Mouse (Mus musculus) adrenal gland (tissue): ENCODE results near the gene Sulf2.

Experiments used
- intact Hi-C: fragments of 180-260 bp; cut with DNase I; formaldehyde crosslinking; loops from one replicate; pipeline ENCODE4 v1.15.1; 2025

The Sulf2 gene

DNA sequence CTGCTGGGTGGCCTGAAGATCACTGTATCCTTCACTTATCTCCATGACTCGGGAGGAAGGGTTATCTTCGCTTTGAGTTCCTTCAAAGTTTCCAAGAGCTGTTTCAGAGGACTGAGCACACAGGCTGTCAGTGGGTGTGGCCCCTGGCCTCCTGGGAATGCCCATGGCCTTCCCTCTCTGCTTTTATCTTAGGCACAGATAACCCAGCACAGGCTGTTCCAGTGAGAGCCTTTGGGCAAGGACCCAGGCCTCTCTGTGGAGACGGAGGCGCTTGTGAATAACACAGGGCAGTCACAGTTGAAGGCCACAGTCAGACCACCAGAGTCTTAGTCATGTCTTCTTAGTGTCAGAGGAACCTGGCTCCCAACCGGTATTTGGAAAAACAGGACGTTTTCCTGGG, 32.7 kb downstream of the Sulf2 start:
- intact Hi-C loops = no loop called here

DNA sequence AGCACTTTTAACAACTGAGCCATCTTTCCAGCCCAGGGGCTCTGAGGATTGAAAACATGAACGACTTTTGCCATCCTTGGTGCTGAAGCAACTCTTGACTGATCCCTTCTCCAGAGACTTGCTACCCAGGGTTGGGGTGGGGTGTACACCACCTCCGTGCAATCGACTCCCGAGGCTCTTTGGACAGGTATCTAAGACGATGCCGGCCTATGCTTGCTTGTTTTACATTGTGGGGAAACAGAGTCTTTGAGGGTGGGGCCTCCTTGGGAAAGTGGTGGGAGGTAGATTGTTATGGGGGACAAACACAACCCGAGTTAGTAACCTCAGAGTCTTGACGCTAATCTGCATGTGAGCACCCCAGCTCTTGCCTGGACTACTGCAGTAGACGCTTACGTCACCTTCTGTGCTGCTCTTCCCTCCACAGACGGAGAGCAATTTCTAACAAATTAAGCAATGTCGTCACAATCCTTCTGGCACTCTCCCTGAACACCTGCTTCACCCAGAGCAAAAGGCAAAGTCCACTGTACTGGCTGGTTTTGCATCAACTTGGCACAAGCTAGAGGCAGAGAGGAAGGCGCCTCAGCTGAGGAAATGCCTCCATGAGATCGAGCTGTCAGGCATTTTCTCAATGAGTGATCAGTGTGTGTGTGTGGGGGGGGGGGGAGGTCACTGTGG, 33.6 kb downstream of the Sulf2 start:
- intact Hi-C loops = no loop called here

DNA sequence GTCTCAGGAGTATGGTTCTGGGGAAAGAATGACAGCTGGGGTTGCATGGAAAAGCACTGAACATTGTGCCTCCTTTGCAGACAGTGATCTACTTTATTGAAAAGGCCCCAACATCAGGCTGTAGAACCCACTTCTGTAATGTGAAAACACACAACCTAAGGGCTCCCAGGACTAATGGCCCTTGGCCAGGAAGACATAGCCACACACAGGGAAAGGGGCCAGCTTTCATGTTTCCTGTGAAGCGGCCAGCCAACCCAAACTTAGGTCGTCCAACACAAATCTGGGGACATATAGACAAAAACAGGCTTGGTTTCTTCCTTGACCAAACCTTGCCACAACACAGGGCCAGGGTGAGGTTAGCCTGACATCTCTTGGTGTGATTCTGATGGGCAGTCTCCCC, 35.5 kb downstream of the Sulf2 start:
- intact Hi-C loops = no loop called here

DNA sequence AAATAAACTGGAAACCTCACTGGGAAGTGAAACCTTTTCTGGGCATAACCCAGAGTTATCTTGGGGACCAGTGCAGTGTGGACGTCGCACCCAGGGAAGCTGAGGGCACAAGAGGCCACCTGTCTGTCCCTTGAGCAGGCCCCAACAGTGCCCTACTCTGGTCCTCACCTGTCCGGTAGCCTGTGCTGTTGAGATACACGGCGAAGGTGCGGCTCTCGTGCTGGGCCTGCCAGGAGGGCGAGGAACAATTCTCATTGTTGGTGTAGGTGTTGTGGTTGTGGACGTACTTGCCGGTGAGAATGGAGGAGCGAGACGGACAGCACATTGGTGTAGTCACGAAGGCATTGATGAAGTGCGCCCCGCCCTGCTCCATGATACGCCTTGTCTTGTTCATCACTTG, 38.8 kb downstream of the Sulf2 start:
- intact Hi-C loops = no loop called here

DNA sequence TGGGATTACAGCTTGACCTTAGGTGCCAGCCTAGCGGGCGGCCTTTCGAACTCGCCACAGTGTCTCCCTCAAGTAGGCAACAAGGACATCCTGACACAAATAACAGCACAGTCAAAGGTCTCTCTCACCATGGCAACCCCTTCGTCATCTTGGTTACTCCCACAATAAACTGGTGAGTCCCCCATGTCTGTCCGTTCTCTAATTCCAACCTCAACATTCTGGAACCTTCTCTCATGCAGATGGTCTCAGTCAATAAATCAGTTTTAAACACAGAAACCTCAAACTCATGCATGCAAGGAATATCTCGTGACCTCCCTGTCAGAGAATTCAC, 39.2 kb downstream of the Sulf2 start:
- intact Hi-C loops = no loop called here

DNA sequence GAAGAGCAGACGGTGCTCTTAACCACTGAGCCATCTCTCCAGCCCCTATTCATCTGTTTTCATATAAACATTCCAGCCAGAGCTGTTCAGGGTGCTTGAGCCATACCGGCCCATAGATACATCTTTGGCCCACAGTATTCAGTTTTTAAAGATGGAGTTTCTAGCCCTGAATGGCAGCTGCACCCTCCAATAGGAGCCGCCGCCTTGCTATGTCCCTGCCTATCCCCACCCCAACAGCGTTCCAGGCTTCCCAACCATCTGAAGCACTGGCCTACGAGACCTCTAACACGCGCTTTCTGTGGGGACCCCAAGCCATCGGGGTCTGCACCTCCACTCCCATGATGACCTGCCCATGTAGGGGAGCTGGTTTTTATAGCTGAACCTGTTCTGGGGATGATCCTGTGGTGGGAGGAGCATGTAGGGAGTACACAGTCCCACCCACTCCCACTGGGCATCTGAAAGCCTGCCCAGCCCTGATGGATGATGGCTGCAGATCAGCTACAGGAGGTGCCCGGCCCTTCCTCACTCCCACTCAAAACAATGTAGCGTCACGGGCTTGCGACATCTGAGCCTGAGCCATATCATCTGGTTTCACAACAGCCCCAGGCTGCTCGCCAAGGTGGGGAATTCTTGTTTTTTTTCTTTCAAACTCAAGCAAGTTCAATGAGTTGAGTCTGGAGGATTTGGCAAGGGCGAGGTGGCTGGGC, 39.7 kb downstream of the Sulf2 start:
- intact Hi-C loops = no loop called here

DNA sequence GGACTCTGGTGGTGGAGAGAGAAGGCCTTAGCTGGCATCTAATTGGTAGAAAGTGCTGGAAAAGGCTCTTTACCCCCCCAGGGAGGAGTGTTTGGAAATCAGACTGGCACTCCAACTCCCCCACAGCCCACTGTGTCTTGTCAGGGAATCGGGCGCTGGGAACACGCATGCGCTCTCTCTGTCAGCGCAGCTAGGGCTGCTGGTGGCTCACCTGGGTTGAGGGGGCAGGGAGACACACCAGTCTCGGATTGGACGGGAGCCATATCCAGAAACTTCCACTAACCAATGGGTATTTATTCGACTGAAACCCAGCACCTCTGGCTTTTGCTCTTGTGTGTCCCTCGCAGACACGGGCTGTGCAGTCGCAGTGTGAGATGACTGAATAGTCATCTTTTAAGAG, 42.5 kb downstream of the Sulf2 start:
- intact Hi-C loops = no loop called here

DNA sequence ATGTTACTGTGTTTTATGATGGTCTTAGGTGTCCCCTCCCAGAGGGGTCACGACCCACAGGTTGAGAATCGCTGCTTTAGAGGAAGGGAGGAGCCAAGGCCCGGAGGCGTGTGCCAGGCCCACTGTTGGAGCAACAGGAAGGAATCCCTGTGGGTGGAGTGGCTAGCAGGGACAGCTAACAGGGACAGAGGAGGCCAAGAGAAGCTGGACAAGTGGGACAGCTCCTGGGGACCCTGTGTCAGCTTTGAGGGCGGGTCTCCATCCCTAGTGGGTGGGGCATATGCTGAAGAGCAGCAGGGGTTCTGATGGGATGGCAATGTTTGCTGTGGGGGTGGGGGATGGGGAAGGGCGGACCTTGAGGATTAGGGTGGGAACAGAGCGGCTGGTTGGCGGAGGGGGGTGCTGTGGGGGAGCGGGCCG, 43.6 kb downstream of the Sulf2 start:
- intact Hi-C loops = no loop called here

DNA sequence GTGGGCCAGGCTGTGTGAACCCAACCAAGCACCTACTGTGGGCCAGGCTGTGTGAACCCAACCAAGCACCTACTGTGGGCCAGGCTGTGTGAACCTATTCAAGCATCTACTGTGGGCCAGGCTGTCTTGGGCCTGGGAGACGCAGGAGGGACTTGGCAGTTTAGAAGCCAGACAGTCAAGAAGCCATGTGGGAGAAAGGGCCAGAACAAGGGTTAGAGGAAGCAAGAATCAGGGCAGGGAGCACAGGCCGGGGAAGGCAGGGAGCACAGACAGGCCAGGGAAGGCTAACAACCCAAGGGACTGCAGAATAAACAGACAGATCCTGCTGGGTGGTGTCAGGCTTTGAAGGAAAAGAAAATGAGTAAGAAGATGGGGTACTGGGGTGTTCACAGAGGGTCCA, 44.2 kb downstream of the Sulf2 start:
- intact Hi-C loops = no loop called here

DNA sequence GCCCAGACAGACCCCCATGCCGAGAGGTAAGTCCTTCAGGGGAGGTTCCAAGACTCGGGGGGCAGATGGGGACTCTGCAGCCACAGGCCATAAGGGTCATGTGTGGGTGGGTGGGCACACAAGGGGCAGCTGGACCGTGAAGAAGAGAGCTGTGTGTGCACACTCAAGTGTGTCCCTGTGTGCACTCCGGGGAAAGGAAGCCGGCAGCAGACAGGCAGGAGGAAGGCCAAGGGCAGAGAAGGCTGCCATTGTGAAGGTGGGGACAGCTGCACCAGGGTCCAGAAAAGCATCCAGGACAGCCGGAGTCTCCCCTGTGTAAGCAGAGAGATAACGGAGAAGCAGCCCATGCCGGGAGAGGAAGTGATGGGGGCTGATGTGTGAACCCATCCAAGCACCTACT, 44.7 kb downstream of the Sulf2 start:
- intact Hi-C loops = no loop called here

DNA sequence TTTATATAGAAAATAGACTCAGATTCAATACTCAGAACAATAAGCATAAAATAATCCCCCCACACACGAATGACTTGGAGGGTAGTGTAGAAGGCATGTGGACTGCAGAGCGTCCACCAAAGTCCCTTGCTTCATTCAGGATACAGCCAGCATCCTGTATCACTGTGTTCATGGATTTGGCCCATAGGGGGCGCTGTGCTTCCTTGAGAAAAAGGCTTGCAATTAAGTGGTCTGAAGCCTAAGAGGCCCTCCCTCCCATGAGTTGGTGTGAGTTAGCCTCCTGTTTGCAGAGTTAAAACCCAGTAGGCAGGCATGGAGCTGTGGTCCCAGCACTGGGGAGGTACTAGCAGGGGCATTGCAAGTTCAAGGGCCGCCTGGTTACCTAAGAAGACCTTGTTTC, 47.1 kb downstream of the Sulf2 start:
- intact Hi-C loops = loop anchor here (5.0 kb wide), 2 partner anchors 44 to 334 kb away; no protein-coding TSS in a partner anchor

DNA sequence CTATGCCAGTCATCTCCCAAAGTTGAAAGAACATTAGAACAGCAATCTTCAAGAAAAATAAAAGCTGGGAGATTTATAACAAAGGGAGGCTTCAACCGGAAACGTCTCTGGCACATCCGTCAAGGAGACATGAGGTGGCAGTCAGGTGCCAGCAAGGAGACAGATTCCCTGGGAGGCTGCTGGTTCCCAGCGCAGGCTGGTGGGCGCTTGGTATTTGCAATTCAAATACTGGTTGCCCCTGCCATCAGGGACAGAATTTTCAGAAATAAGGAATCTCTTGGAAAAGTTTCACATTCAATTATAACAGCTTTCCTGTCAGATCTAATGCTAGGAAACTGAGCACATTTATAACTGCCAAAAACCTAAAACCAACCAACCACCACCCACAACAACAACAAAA, 47.6 kb downstream of the Sulf2 start:
- intact Hi-C loops = loop anchor here (5.0 kb wide), 2 partner anchors 44 to 334 kb away; no protein-coding TSS in a partner anchor

DNA sequence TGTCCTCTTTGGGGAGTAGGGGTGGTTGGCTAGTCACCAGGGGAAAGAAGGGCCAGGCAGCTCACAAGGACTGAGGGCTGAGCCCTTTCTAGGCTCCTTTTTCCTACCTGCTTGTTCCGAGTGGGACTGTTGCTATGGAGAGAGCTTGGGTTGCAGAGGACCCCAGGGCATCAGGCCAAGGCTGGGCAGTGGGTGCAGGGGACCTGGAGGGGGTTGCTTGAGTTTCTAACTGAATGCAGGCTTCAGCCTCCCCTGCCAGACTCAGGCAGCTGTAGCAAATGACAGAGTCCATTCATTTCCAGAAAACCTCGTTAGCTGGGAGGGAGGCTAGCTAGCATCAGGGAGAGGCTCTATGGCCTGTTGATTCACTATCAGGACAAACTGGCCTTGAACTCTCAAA, 48.8 kb downstream of the Sulf2 start:
- intact Hi-C loops = loop anchor here (5.0 kb wide), 2 partner anchors 46 to 336 kb away; no protein-coding TSS in a partner anchor

DNA sequence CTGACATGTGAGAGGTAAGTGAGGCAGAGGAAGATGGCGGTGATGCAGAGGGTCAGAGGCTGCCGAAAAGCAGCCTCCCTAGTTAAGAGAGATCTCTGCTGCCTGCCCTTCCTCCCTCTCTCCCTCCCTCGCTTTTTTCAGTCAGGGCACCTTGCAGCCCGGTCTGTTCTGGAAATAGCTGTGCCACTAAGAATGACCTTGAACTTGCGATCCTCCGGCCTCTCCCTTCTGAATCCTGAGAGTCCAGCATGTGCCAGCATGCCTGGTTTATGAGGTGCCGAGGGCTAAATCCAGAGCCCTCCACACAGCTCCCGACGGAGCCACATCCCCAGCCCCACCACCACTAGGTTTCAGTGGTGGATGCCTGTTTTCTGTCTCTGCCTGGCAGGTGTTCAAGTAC, 49.6 kb downstream of the Sulf2 start:
- intact Hi-C loops = loop anchor here (5.0 kb wide), 2 partner anchors 46 to 336 kb away; no protein-coding TSS in a partner anchor

DNA sequence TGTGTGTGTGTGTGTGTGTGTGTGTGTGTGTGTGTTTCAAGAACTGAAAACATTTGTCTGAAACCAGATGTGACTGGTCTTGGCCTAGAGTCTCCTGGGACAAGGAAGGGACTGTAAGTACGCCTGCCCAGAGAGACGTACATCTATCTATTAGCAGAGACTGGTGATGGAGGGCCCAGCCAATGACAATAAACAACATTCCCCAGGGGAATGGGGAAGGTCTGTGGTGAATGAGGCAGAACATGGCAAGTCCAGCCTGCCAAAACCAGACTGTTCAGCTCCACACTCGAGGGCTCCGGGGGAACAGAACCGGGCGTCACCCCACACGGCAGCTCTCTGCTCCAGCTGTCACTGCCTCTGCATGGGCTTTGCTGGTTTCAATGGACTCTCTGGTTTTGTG, 52.6 kb downstream of the Sulf2 start:
- intact Hi-C loops = no loop called here

DNA sequence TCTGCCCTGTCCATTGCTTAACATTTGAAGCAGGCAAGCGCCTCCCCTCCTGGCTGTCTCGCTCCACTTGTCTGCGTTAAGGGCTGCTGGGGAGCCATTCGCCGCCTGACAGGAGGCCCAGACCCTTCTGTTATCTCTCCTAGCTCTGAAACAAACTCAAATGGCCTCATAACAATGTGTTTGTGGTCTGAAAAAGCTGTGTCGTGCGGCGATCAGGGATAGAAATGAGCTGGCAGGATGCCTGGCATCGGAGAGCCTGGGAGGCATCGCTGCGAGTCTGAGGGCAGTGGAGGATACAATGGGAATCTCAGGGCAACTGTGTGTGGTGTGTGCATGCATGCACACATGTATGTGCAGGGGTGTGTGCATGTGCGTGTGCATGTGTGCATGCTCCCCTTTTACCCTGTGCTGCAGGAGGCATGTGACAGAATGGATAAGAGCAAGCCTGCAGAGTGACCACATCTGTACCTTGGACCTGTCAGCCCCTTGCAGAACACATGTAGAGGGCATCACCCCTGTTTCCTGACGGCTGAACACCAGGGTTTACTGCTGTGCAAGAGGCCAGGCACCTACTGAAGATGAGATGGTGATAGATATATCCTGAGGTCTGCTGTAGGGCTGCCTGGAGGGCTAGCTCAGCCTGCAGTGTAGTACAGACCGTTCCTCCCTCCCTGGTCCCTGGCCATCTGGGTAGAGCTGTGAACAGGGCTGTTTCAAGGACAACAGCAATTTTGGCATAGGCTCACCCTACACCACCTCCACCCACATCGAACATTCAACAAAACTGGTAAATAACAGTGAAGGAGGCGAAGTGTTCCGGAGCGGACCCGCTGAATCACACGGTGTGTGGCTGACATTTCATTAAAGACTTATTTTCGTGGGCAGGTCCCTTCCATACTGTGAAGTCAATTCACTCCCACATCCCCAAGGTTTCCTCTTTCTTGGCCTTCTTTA, 54.9 kb downstream of the Sulf2 start:
- intact Hi-C loops = no loop called here

DNA sequence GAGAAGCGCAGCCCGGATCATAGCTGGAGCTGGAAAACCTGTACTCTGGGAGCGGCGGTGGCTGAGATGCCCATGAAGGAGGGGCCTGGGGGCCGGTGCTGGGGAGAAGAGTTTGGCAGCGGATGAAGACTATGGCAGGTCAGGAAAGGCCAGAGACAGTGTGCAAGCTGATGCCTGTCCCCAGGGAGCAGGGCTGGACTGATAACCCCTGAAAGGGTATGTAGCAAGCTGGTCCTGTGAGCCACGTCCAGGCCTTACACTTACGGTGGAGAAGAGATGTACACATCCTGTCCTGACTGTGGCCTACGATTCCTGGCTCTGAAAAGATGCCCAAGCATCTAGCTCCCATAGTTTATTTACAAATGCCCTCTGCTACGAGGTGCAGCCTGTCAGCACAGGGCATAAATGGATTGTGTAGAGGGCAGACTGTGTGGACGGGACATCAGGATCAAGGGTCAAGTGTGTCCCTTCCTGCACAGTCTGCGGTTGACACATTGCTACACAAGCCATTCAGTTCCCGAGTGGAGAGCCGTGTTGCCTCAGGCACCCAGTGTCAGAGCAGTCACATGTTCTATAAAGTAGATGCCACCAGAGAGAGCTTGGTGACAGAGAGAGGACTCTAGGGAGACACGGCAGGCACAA, 57.0 kb downstream of the Sulf2 start:
- intact Hi-C loops = no loop called here

DNA sequence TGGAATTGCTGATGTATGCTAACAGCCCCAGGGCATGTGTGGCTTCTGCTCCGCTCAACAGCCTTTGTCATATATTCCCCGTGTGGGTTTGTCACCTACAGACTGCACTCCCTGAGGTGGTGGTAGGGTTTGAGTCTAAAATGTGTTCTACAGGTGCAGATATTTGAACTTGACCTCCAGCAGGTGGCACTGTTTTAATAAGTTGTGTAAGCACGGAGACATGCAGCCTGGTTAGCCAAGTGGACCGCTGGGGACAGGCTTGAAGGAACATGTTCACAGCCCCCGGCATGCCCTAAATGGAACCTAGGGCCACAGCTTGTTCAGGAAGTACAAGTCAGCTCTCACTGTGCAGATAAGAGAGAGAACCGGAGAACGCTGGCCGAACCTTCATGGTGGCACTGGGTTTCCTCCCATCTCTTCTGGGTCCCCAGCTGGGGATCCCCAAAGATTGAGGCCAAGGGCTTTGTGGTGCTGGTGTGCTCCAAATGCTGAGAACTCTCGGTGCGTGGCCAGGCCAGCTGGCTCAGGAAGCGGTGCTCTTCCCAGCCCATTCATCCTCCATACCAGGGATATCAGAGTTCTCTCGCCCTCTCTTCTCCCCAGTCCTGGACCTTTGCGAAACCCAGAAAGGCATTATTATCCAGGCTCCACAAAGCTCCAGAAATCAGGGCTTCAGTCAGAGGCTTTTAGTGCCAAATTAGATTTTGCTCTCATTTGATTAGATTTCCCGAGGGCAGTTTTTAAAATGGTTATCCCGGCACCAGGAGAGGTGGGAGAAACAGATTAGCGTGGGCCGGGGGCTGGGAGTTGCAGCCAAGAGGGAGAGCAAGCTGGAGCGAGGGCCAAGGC, 57.8 kb downstream of the Sulf2 start:
- intact Hi-C loops = no loop called here

DNA sequence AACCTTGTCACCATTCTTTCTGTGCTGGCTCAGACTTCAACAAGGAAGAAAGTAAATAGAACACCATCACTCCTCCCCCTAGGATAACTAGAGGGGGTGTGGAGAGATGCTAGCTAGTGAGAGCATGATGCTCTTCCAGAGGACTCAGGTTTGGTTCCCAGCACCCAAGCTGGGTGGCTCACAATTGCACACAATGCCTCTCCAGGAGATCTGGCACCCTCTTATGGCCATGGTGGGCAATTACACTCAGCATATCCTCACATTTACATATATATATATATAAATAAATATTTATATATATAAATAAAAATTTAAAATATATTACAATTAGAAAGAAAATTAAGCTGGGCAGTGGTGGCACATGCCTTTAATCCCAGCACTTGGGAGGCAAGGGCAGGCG, 58.6 kb downstream of the Sulf2 start:
- intact Hi-C loops = no loop called here

DNA sequence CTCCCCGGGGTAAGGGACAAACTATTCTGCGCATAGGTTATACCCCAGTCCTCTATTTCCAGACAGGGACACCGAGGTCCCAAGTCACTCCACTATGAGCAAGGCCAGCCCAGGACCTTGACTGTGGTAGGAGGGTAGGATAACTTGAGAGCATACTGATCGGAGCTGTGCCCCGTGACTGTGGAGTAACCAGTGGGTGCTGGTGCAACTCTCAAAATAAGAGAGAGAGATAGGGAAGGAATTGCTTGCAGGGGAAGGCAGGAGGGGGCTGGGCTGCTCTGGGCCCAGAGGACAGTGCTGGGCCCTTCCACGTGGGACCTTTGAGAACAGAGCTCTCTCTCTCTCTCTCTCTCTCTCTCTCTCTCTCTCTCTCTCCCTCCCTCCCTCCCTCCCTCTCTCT, 59.2 kb downstream of the Sulf2 start:
- intact Hi-C loops = no loop called here

DNA sequence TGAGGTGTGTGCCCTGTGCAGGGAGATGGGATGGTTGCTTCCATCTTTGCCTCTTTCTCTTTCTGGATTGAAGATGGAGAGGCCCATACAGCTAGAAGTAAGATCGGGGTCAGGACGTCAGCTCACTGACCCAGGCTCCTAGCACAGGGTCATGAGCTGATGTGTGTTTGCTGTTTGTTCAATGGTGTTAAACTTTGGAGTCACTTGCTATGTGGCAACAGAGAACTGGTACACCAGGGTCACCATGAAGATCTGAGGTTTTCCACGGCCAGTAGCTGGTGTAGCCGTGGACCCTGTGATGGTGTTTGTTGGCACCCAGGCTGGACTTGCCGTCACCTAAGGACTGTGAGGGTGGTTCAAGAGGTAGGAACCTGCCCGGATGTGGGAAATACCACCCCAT, 63.1 kb downstream of the Sulf2 start:
- intact Hi-C loops = no loop called here
